Mouse (Mus musculus): Measurements from ENCODE around the gene Gm42957. TPM values are rescaled to one million over a fixed set of nuclear protein-coding genes. Genes with fewer than 3 reads are reported as not detected.

Gm42957 gene
- polyA plus RNA-seq (2015; fragmentation: Nextera tagmentation; extraction: Ambion mirVana), result 0.05 and 0.13 TPM in 2 replicates

DNA sequence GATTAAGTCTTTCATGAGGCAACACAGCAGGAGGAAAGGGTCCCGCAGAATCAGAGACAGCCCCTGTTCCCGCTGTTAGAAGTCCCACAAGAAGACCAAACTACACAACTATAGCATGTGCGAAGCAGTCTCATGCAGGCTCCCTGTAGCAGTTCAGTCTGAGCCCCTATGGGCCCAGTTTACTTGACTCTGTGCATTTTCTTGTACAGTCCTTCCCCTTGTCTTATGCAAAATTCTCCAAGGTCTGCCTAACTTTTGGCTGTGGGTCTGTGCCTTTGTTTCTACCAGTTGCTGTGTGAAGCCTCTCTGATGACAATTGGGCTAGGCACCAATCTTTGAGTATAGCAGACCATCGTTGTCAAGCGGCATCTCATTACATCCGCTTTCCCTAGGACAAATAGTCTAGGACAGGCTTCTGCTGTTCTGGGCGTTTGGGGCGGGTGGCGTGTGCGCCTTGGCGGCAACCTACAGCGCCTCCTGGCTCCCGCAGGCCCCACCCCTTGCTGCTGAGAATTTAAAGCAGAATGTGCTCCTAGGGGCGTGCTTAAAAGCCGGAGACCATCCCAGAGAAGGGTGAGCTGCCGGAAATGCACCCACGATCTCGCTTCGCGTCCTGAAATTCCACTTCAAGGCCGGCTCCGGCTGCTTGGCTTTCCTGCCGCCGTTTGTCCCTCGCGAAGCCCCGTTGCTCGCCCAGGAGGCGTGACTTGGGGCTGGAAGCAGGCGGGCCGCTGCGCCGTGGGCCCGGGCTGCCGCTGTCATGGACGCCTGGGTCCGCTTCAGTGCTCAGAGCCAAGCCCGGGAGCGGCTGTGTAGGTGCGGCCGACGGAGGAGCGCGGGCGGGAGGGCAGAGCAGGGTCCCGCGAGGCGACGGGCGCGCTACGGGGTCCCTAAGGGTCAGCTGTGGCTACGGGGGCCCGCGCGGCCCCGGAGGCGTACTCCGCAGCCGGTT, at the start of gene Gm42957, which contains the start of gene Pex11b:
TSS of gene Gm42957 (plus strand) at position 547 of the 952 bp plus-strand sequence.
TSS of gene Pex11b (plus strand) at position 449 of the 952 bp plus-strand sequence.
- under 1% methylated on average over 60 of the region's 60 CpGs for WGBS
- Histone ChIP-seq H3K27ac (replicated peaks) (peak within 1 kb of the TSS; percentile 85), H3K4me3 (peak within 1 kb of the TSS; percentile 83), H3K27me3 (no peaks in the 10 kb centered on the region), H3K9me3 (no peaks in the 10 kb centered on the region), H3K36me3 (peaks cover 35% of the 10 kb centered on the region), H3K9ac (peak within 1 kb of the TSS; percentile 93), H3K4me1 (replicated peaks) (peaks cover 32% of the 10 kb centered on the region), H3K4me2 (peak within 1 kb of the TSS; percentile 93)
- ATAC-seq (ENCODE audit: low FRiP score, low read depth), result peak; percentile 89

DNA sequence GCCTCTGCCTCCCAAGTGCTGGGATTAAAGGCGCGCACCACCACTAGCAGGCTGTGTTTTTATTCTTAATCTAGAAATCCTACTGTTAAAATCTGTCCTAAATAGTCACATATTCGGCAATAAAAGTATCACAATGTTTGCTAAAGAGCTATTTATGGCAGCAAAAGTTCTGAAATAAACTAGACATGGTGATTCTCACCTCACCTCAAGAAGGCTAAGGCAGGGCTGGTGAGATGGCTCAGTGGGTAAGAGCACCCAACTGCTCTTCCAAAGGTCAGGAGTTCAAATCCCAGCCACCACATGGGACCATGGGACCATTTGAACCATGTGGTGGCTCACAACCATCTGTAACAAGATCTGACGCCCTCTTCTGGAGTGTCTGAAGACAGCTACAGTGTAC, 44.6 kb upstream of the Gm42957 start:
- no peaks in the 10 kb centered on the region for H3K36me3 ChIP-seq
- no peak overlapping the region for H3K4me2 ChIP-seq
- WGBS, result 84% methylated on average over 4 of the region's 4 CpGs
- no peak overlapping the region for H3K27ac ChIP-seq (replicated peaks)
- no peaks in the 10 kb centered on the region for H3K27me3 ChIP-seq
- H3K9me3 ChIP-seq, result no peaks in the 10 kb centered on the region
- no peak overlapping the region for H3K9ac ChIP-seq
- no peak for ATAC-seq (ENCODE audit: low FRiP score, low read depth)
- no peak overlapping the region for H3K4me3 ChIP-seq
- peaks cover 18% of the 10 kb centered on the region for H3K4me1 ChIP-seq (replicated peaks)

DNA sequence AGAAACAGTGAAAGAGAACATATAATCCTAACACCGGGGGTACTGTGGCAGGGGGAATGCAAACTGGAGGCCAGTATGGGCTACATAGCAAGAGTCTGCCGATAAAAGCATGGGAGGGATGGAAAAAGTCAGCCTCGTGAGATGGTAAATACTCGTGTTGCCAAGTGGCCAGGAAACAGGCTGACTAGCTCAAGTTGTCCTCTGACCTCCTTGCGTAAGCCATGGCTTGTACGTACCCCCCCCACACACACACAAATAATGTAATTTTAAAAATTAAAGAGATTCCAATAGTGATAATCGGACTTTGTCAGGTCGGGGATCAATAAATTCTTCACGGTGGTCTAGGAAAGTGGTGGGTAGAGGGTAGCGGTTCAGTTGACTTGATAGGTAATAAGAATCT, 41.9 kb upstream of the Gm42957 start:
- H3K9ac ChIP-seq, result peak overlapping the region; percentile 67
- ATAC-seq (ENCODE audit: low FRiP score, low read depth), result no peak
- H3K4me1 ChIP-seq (replicated peaks), result peaks cover 44% of the 10 kb centered on the region
- peak overlapping the region; percentile 86 for H3K27ac ChIP-seq (replicated peaks)
- H3K36me3 ChIP-seq, result no peaks in the 10 kb centered on the region
- no peaks in the 10 kb centered on the region for H3K9me3 ChIP-seq
- peak overlapping the region; percentile 72 for H3K4me3 ChIP-seq
- no peaks in the 10 kb centered on the region for H3K27me3 ChIP-seq
- peak overlapping the region; percentile 77 for H3K4me2 ChIP-seq
- WGBS, result under 1% methylated on average over 10 of the region's 10 CpGs

DNA sequence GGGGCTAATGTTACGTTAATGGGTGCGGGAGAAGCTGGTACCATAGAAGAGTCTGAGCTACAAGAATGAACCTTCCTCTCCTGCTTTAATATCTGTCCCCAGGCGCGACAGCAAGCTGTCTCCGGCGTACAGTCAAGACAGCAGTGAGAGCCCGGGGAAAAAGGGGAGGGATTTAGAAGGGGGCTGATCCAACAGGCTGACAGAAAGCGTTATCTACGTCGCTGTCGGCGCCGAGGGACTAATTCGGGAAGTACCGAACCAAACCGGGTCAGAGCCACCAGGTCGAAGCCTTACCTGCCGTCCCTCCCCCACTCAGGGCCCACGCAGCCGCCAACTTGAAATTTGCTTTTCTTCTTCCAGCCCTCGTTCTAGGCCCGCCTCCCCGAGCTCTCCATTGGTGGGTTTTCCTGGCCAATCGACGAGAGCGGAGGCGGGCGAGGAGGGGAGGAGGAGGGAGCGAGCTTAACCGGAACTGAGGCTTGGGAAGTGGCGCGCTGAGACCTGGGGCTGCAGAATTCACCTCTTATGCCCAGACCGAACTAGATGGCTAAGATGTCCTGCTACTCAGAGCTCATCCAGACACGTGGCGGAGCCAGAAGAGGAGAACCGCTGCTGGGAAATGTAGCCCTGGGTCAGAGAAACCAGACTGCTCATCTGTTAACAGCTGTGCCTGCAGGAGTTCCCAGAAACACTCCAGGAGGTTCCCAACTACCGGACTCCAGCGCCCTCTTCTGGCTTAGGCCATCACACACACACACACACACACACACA, 41.3 kb upstream of the Gm42957 start, which contains the start of gene Polr3gl:
TSS of gene Polr3gl (minus strand) at position 392 of the 771 bp plus-strand sequence.
- H3K4me3 ChIP-seq, result peak within 1 kb of the TSS; percentile 72
- H3K9me3 ChIP-seq, result no peaks in the 10 kb centered on the region
- peak within 1 kb of the TSS; percentile 77 for H3K4me2 ChIP-seq
- ATAC-seq (ENCODE audit: low FRiP score, low read depth), result peak; percentile 86
- peak within 1 kb of the TSS; percentile 86 for H3K27ac ChIP-seq (replicated peaks)
- H3K9ac ChIP-seq, result peak within 1 kb of the TSS; percentile 67
- no peaks in the 10 kb centered on the region for H3K36me3 ChIP-seq
- H3K4me1 ChIP-seq (replicated peaks), result peaks cover 50% of the 10 kb centered on the region
- H3K27me3 ChIP-seq, result no peaks in the 10 kb centered on the region
- WGBS, result under 1% methylated on average over 35 of the region's 38 CpGs

GRCm38 (mm10) chr3:96594851-96595250, 40.4 kb upstream of the Gm42957 start:
- H3K4me2 ChIP-seq, result no peak overlapping the region
- no peak for ATAC-seq (ENCODE audit: low FRiP score, low read depth)
- no peaks in the 10 kb centered on the region for H3K9me3 ChIP-seq
- H3K4me1 ChIP-seq (replicated peaks), result peaks cover 59% of the 10 kb centered on the region
- no peak overlapping the region for H3K9ac ChIP-seq
- H3K36me3 ChIP-seq, result no peaks in the 10 kb centered on the region
- H3K27ac ChIP-seq (replicated peaks), result no peak overlapping the region
- H3K4me3 ChIP-seq, result no peak overlapping the region
- 80% methylated on average over 5 of the region's 5 CpGs for WGBS
- H3K27me3 ChIP-seq, result no peaks in the 10 kb centered on the region

DNA sequence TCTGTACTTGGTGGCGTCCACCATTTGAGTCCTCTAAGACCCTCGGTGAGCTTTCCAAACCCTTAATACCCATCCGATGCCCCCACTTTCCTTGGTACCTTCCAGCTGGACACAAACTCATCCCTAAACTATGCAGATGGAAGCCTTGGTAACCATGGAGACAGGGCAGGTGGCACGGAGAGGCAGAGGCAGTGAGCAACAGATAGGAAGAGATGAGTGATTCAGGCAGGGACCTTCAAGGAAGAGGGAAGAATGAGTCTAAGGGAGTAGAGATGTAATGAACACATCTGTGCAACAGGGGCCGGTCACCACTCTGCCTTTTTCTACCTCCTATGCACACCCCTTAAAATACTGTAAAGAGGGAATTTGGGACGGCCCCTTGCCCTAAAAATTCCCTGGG, 39.6 kb upstream of the Gm42957 start:
- Histone ChIP-seq H3K27ac (replicated peaks) (peak overlapping the region; percentile 75), H3K4me3 (peak overlapping the region; percentile 52), H3K36me3 (no peaks in the 10 kb centered on the region), H3K9ac (peak overlapping the region; percentile 70; the same call in 1 of the 2 replicates), H3K4me2 (peak overlapping the region; percentile 99), H3K27me3 (no peaks in the 10 kb centered on the region), H3K9me3 (no peaks in the 10 kb centered on the region), H3K4me1 (replicated peaks) (peaks cover 67% of the 10 kb centered on the region)
- 23% methylated on average over 6 of the region's 6 CpGs for WGBS
- ATAC-seq (ENCODE audit: low FRiP score, low read depth), result no peak

DNA sequence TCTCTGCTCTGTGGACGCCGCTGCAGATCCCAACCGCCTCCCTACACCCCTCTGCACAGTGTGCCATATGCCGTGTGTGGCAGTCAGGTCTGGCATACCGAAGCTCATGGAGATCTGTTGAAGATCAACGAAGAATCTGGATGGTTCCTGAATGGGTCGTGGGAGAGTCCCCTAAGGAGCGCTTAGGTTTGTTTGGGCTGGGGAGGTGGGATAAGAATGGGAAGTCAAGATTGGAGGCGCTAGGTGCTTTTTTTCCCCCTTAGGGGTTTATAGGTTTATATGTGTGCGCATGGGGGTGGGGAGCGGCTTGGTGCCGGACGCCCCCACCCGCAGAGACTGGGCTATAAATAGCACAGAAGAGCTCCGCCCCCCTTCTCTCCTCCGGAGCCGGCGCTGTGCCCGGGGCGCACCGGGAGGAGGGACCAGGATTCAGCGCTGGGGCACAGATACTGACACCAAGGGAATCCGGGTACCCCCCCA, 39.0 kb upstream of the Gm42957 start, which contains the start of gene Ankrd34a:
TSS of gene Ankrd34a (plus strand) at position 409 of the 480 bp plus-strand sequence.
- no peak for ATAC-seq (ENCODE audit: low FRiP score, low read depth)
- Histone ChIP-seq H3K4me3 (peak within 1 kb of the TSS; percentile 52), H3K4me2 (peak within 1 kb of the TSS; percentile 99), H3K9me3 (no peaks in the 10 kb centered on the region), H3K9ac (peak within 1 kb of the TSS; percentile 70), H3K27me3 (no peaks in the 10 kb centered on the region), H3K4me1 (replicated peaks) (peaks cover 68% of the 10 kb centered on the region), H3K36me3 (no peaks in the 10 kb centered on the region), H3K27ac (replicated peaks) (peak within 1 kb of the TSS; percentile 75)
- WGBS, result 2% methylated on average over 17 of the region's 23 CpGs

GRCm38 (mm10) chr3:96596855-96597254, 38.4 kb upstream of the Gm42957 start:
- Histone ChIP-seq H3K9me3 (no peaks in the 10 kb centered on the region), H3K36me3 (no peaks in the 10 kb centered on the region), H3K4me1 (replicated peaks) (peaks cover 71% of the 10 kb centered on the region), H3K4me2 (peak overlapping the region; percentile 99), H3K27me3 (no peaks in the 10 kb centered on the region), H3K27ac (replicated peaks) (peak overlapping the region; percentile 75), H3K9ac (peak overlapping the region; percentile 70), H3K4me3 (peak overlapping the region; percentile 52)
- no peak for ATAC-seq (ENCODE audit: low FRiP score, low read depth)
- 0% methylated on average over 10 of the region's 12 CpGs for WGBS

DNA sequence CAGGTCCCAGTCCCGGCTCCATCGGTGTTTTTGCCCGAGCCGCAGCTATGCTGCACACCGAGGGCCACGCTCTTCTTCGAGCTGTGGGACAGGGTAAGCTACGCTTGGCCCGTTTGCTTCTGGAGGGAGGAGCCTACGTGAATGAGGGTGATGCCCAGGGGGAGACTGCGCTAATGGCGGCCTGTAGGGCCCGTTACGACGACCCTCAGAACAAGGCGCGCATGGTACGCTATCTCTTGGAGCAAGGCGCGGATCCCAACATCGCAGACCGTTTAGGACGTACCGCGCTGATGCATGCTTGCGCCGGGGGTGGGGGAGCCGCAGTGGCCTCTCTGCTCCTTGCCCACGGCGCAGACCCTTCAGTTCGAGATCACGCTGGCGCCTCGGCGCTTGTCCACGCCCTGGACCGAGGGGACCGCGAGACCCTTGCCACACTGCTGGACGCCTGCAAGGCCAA, 37.8 kb upstream of the Gm42957 start:
- ATAC-seq (ENCODE audit: low FRiP score, low read depth), result no peak
- Histone ChIP-seq H3K4me1 (replicated peaks) (peaks cover 75% of the 10 kb centered on the region), H3K4me3 (peak overlapping the region; percentile 52), H3K4me2 (peak overlapping the region; percentile 99), H3K9ac (peak overlapping the region; percentile 70), H3K27me3 (no peaks in the 10 kb centered on the region), H3K36me3 (no peaks in the 10 kb centered on the region), H3K9me3 (no peaks in the 10 kb centered on the region), H3K27ac (replicated peaks) (peak overlapping the region; percentile 75)
- WGBS, result under 1% methylated on average over 40 of the region's 40 CpGs

DNA sequence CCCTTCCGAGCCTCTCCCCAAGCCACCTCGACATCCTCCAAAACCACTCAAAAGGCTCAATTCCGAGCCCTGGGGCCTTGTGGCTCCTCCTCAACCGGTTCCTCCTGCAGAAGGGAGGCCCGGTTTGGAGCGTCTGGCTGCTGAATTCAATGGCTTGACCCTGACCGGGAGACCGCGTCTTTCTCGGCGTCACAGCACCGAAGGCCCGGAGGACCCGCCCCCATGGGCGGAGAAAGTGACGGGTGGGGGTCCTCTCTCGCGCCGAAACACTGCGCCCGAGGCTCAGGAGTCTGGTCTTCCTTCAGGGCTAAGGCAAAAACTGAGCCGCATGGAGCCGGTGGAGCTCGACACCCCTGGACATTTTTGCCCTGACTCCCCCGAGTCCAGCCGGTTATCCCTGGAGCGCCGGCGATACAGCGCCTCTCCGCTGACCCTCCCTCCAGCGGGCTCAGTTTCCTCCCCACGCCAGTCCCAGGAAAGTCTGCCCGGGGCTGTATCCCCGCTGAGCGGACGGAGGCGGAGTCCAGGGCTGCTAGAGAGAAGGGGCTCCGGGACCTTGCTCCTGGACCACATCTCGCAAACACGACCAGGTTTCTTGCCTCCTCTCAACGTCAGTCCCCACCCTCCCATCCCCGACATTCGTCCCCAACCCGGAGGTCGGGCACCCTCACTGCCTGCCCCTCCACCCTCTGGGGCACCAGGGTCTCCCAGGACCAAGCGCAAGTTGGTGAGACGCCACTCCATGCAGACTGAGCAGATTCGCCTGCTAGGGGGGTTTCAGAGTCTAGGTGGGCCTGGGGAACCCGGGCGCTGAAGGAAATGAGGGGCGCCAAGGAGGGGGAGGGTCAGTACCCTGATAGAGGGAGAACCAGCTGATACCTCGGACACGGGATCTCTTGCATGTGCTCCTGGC, 36.9 kb upstream of the Gm42957 start:
- Histone ChIP-seq H3K9ac (peak overlapping the region; percentile 70), H3K36me3 (no peaks in the 10 kb centered on the region), H3K4me3 (peak overlapping the region; percentile 52), H3K27me3 (no peaks in the 10 kb centered on the region), H3K4me2 (peak overlapping the region; percentile 99), H3K9me3 (no peaks in the 10 kb centered on the region), H3K4me1 (replicated peaks) (peaks cover 75% of the 10 kb centered on the region), H3K27ac (replicated peaks) (peak overlapping the region; percentile 75)
- 3% methylated on average over 53 of the region's 54 CpGs for WGBS
- ATAC-seq (ENCODE audit: low FRiP score, low read depth), result no peak

GRCm38 (mm10) chr3:96599069-96599393, 36.2 kb upstream of the Gm42957 start:
- no peak overlapping the region for H3K27ac ChIP-seq (replicated peaks)
- no peaks in the 10 kb centered on the region for H3K27me3 ChIP-seq
- WGBS, result 46% methylated on average over 8 of the region's 8 CpGs
- 0 out of 2 replicates have a peak overlapping the region, but pooled peaks have one; percentile 6 for H3K9ac ChIP-seq
- ATAC-seq (ENCODE audit: low FRiP score, low read depth), result no peak
- H3K9me3 ChIP-seq, result no peaks in the 10 kb centered on the region
- peak overlapping the region; percentile 52 for H3K4me3 ChIP-seq
- H3K4me2 ChIP-seq, result peak overlapping the region; percentile 99
- H3K36me3 ChIP-seq, result no peaks in the 10 kb centered on the region
- H3K4me1 ChIP-seq (replicated peaks), result peaks cover 81% of the 10 kb centered on the region

All from hindbrain, embryonic 15.5 days (tissue).